Mouse (Mus musculus) cerebellum, postnatal 25 days (tissue): ENCODE results near the gene Xbp1.
"Not testable (repeated sequence)": the region's sequence is repeated elsewhere in the genome, so short reads cannot be mapped to it uniquely, and the experiment has no call there.

ENCODE experiments used
- DNase-seq, 2 experiments: peaks; one replicate each; pipeline ENCODE4 v3.0.0; 2021; ENCODE audit warnings: mixed read lengths in 2 of 2

The Xbp1 gene

GRCm38 (mm10) chr11:5502351-5503051 lies 18.0 kb upstream of the Xbp1 start:
- DNase-seq = no peak

DNA sequence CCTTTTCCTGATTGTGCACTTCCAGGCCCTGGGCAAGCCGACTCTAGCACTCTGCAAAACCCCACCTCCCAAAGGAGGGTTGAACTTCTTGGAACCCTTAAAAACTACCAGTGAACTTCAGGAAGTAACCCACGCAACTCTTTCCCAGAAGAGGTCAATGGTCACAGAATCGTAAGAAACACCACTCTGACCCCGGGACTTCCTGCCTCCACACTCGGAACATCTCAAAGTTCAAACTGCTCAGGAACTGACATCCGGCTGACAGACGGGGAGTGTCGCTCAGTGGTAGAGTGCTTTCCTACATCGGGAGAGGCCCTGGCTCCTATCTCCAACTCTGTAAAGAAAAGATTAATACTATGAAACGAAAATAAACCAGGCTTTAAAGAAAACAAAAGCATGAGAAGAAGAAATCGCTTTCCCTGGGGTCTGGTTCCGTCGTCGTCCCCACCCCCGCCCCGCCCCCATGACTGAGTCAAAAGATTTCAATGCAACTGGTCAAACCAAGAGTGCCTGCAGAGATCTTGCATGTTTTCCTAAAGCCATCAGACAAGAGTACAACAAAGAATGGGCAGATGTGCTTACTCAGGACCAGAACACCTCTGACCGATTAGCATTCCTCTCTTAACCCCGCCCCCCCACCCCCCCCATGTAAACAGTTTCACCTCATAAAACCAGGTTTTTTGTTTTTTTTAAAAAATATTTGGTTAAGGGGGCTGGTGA lies 14.4 kb upstream of the Xbp1 start:
- DNase-seq = no peak

- no peak for DNase-seq
Measured at GRCm38 (mm10) chr11:5509215-5510098, 11.0 kb upstream of the Xbp1 start.

GRCm38 (mm10) chr11:5510099-5510391 lies 10.4 kb upstream of the Xbp1 start:
- DNase-seq = no peak

GRCm38 (mm10) chr11:5510686-5511085 lies 9.8 kb upstream of the Xbp1 start:
- DNase-seq = not testable (repeated sequence)

GRCm38 (mm10) chr11:5512099-5512725 lies 8.2 kb upstream of the Xbp1 start:
- DNase-seq = no peak

- no peak for DNase-seq
Measured at GRCm38 (mm10) chr11:5512961-5513360, 7.5 kb upstream of the Xbp1 start.

DNA sequence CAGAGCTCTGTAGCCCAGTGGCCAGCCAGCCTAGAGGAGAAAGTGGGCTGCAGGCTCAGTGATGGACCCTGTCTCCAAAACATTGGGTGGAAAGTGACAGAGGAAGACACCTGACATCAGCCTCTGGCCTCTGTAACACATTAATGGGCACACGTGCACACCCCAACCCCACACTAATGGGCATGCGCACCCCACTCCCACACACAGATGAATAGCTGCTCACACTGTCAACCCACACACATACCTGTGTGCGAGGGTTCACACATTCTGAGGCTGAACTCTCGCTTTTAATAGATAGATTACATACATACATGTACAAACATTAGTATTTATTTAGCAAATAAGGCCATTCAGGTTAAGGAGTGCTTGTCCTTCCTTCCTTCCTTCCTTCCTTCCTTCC lies 6.4 kb upstream of the Xbp1 start:
- DNase-seq = no peak

GRCm38 (mm10) chr11:5515196-5515595 lies 5.3 kb upstream of the Xbp1 start:
- no peak for DNase-seq

GRCm38 (mm10) chr11:5515655-5516054 lies 4.8 kb upstream of the Xbp1 start:
- DNase-seq = no peak

- no peak for DNase-seq
Measured at GRCm38 (mm10) chr11:5516151-5516550, 4.3 kb upstream of the Xbp1 start.

DNA sequence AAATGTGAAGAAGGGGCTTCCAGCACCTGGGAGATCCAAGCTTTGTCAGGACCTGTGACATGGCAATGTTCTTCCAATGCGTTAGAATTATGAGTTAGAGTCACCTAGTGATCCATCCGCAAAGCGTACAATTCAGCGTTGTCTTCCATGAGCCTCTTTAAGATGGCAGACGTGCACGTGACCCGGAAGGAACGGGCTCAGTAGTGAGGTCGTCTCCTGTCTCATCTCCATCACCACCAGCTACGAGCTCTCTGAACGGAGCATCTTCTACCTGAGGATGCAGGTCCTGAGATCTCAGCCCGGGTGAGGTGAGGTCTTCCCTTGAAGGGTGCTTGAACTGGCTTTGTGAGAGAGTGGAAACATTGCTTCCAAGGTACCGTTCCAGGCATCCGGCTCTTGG lies 3.8 kb upstream of the Xbp1 start:
- DNase-seq = no peak

DNA sequence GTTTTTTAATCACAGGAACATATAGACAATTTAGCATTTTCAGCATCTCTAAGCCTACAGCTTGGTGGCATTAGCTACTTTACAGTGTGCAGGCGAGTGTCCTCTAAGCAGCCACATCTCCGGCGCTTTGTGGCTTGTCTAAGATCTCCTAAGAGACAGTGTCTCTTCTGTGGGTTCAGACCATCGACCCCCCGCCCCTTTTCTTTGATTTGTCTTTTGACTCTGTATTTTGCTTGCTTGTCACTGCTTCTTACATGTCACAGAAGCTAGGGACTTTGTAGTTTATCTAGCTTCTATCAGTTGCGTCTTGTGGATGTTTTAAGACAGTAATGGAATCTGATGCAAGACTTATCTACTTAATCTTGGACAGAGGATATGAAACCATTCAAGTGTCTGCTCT lies 3.1 kb upstream of the Xbp1 start:
- no peak for DNase-seq

DNA sequence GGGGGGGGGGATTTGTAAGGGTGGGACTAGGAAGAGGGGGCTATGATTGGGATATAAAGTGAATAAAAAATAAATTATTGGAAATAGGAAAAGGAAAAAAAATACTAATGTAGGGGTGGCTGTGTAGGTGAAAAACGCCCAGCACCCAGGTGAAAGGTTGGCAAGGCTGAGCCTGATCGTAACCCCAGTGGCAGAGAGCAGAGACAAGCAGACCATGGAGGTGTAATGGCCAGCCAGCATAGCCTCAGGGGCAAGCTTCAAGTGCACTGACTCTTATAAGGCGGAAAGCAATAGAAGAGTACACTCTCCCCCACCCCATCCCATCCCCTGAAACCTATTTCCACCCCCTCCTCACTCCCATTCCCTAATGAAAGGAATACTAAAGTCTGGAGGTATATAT lies 778 bp upstream of the Xbp1 start:
- DNase-seq = no peak

DNA sequence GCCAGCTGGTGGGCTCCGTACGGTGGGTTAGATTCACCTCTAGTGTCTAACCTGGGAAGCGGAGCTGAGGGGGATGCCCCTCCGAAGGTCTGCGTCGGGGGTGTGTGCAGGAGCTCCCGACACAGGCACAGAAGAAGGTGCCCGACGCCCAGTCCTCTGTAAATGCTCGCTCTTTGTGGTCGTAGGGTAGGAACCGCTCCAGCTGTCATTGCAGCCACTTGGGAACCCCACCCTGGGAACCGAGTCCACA lies 732 bp downstream of the Xbp1 start:
- peak in 1 of 2 experiments; percentile 60 for DNase-seq

- peak; percentile 72 to 79 for DNase-seq
Measured at GRCm38 (mm10) chr11:5521516-5522291, 1.2 kb downstream of the Xbp1 start.

GRCm38 (mm10) chr11:5522798-5523415 lies 2.4 kb downstream of the Xbp1 start:
- no peak for DNase-seq

GRCm38 (mm10) chr11:5525418-5525817 lies 5.0 kb downstream of the Xbp1 start:
- no peak for DNase-seq

- DNase-seq = no peak
Measured at GRCm38 (mm10) chr11:5526573-5527439, 6.3 kb downstream of the Xbp1 start.

DNA sequence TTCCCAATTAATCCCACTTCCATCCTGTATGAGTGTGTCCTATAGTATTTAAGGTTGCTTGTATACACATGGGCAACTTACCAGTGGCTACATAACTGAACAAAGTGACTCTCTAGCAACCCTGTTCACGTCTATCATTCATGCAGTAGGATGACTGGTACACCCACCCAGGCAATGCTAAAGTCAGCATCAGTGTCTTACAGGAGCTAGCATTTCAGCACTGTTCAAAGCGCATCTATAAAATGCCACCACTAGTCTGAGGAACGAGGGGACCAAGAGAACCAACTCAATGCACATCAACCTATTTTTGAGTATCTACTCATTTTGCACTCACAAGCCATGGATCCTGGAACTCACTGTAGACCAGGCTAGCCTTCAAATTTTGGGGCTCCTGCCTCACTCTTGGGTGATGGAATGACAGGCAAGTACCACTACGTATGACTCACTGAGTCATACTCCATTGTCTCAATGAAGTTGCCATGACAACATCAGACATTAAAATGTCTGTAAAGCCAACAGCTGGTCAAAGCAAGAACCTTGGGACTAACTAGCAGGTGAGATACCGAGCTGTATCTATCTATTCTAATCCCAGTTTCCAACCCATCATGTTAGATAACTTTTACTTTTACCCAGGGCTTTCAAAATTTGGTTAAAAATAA lies 7.5 kb downstream of the Xbp1 start:
- no peak for DNase-seq

DNA sequence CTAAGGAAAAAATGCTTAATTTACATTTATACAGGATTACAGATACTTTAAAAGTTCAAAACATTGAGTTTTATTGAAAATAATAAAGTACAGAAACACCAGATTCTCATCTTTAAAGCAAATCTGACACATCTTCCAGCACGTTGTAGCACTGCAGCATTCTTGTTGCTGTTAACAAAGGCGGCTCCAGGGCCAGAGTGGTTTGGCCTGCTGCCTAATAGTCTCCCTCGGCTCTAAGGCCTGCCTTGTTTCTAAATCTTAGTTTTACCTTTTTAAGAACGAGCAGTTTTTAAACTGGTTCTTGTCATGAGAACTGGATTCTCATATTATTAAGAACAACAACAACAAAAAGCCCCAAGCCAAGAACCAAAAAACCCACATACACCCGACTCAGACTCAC lies 8.4 kb downstream of the Xbp1 start:
- peak in 1 of 2 experiments; percentile 23 for DNase-seq
